21 mouse cellular contexts compared by ENCODE assay signal in the genomic region with DNA sequence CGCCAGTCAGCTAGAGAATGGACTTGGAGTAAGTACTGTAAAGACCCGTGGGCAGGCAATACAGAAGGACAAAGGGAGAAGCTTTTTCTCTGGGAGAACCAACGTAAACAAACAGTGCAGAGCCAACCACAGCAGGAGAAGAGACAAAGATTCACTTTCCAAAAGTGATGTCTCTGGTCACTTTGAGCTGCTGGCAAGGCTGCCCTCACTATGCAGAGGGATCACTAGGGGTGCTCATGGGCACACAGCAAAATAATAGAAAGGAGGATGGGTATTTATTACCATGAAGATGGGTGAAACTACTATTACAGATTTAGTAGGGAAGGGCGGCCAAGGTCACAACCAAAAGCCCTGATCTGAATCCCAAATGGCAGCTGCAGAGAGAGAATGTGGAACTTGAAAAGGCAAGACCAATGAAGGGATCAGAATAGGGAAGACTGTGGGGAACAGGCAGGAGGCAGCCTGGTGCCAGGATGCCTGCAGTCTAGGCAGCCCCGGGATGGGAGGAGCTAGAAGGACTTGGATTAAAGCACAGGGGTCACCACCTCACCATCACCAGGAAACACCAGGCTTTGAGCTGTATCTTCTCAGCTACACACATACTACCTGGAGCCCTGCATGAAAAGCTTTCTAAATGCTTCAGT.
DNase-seq lines count a peak whose midpoint lies in the region; ATAC-seq and TF ChIP-seq lines count a peak whose summit lies in the region.
"Had no signal": no experiment of that assay in that cellular context is flagged by ENCODE, and none has a peak within 500 bp of the region (broad histone marks: within the 10 kb centered on the region; RNA-seq: fewer than 3 reads in every experiment).

No protein-coding gene starts in this region.

- no peak for ATAC-seq in hindbrain, embryonic 12.5 days (ENCODE audit: low FRiP score)
- ATAC-seq in midbrain, embryonic 13.5 days: no peak
- peak; percentile 81 for ATAC-seq in neural tube, embryonic 12.5 days (ENCODE audit: low FRiP score, low read depth)
- ATAC-seq: forebrain, embryonic 15.5 days; inflammation-experienced regulatory T-cells, adult 6 months; intestine, postnatal 0 days had no signal

- H3K9me3 ChIP-seq in hindbrain, embryonic 10.5 days: no peaks in the 10 kb centered on the region
- H3K9me3 ChIP-seq in hindbrain, embryonic 12.5 days (replicated peaks): no peaks in the 10 kb centered on the region
- H3K9me3 ChIP-seq in midbrain, embryonic 10.5 days (replicated peaks): no peaks in the 10 kb centered on the region
- no peaks in the 10 kb centered on the region for H3K9me3 ChIP-seq in midbrain, embryonic 13.5 days
- 0 out of 2 replicates have a peak, but pooled peaks cover 4% of the 10 kb centered on the region for H3K9me3 ChIP-seq in neural tube, embryonic 12.5 days
- H3K9me3 ChIP-seq: forebrain, embryonic 15.5 days; heart, embryonic 10.5 days; heart, embryonic 15.5 days had no signal

- peaks cover 21% of the 10 kb centered on the region for H3K4me1 ChIP-seq in hindbrain, embryonic 10.5 days (replicated peaks)
- H3K4me1 ChIP-seq in hindbrain, embryonic 12.5 days: peaks cover 13% of the 10 kb centered on the region
- peaks cover 24% of the 10 kb centered on the region for H3K4me1 ChIP-seq in midbrain, embryonic 10.5 days
- H3K4me1 ChIP-seq in midbrain, embryonic 13.5 days (replicated peaks): peaks cover 16% of the 10 kb centered on the region
- peaks cover 18% of the 10 kb centered on the region for H3K4me1 ChIP-seq in neural tube, embryonic 12.5 days
- H3K4me1 ChIP-seq: forebrain, embryonic 15.5 days; heart, embryonic 10.5 days; heart, embryonic 15.5 days had no signal

- no peak for TF ChIP-seq POLR2A in brain, embryonic 14.5 days (IDR thresholded peaks at IDR 0.05; ENCODE audit: borderline replicate concordance, extremely low read depth, insufficient read depth, insufficient read length, poor library complexity, severe bottlenecking)

- 36% methylated on average over 5 of the region's 5 CpGs for WGBS in hindbrain, embryonic 10.5 days
- 33% methylated on average over 5 of the region's 5 CpGs for WGBS in hindbrain, embryonic 12.5 days
- 42% methylated on average over 5 of the region's 5 CpGs for WGBS in midbrain, embryonic 10.5 days
- 25% methylated on average over 5 of the region's 5 CpGs for WGBS in midbrain, embryonic 13.5 days
- WGBS in neural tube, embryonic 12.5 days: 24% methylated on average over 5 of the region's 5 CpGs

- no peaks in the 10 kb centered on the region for H3K36me3 ChIP-seq in hindbrain, embryonic 10.5 days
- no peaks in the 10 kb centered on the region for H3K36me3 ChIP-seq in hindbrain, embryonic 12.5 days
- no peaks in the 10 kb centered on the region for H3K36me3 ChIP-seq in midbrain, embryonic 10.5 days
- H3K36me3 ChIP-seq in midbrain, embryonic 13.5 days: no peaks in the 10 kb centered on the region
- H3K36me3 ChIP-seq in neural tube, embryonic 12.5 days: no peaks in the 10 kb centered on the region
- H3K36me3 ChIP-seq: forebrain, embryonic 15.5 days; heart, embryonic 10.5 days; heart, embryonic 15.5 days had no signal

- peak overlapping the region; percentile 23 for H3K27ac ChIP-seq in hindbrain, embryonic 10.5 days
- H3K27ac ChIP-seq in hindbrain, embryonic 12.5 days: no peak overlapping the region
- peak overlapping the region; percentile 15; the same call in 1 of the 2 replicates for H3K27ac ChIP-seq in midbrain, embryonic 10.5 days (replicated peaks)
- no peak overlapping the region for H3K27ac ChIP-seq in midbrain, embryonic 13.5 days
- no peak overlapping the region for H3K27ac ChIP-seq in neural tube, embryonic 12.5 days
- H3K27ac ChIP-seq: forebrain, embryonic 15.5 days; heart, embryonic 10.5 days; heart, embryonic 15.5 days had no signal

- no peaks in the 10 kb centered on the region for H3K27me3 ChIP-seq in hindbrain, embryonic 10.5 days (ENCODE audit: insufficient read depth, poor library complexity, severe bottlenecking)
- H3K27me3 ChIP-seq in hindbrain, embryonic 12.5 days: no peaks in the 10 kb centered on the region
- no peaks in the 10 kb centered on the region for H3K27me3 ChIP-seq in midbrain, embryonic 10.5 days (ENCODE audit: low read depth, poor library complexity, severe bottlenecking)
- no peaks in the 10 kb centered on the region for H3K27me3 ChIP-seq in midbrain, embryonic 13.5 days
- no peaks in the 10 kb centered on the region for H3K27me3 ChIP-seq in neural tube, embryonic 12.5 days (replicated peaks)
- H3K27me3 ChIP-seq: CH12.LX; forebrain, embryonic 15.5 days; heart, embryonic 15.5 days had no signal

- no peak for DNase-seq in hindbrain, embryonic 10.5 days (ENCODE audit: low spot score)
- DNase-seq in midbrain, embryonic 10.5 days (ENCODE audit: low spot score): no peak
- DNase-seq in brain, embryonic 14.5 days (ENCODE audit: low read depth): peak; percentile 27
- DNase-seq in MN1 (ENCODE audit: low spot score): no peak
- no peak for DNase-seq in adipocyte (ENCODE audit: low spot score)
- DNase-seq: adrenal gland, adult 8-10 months; cerebellum, adult 11-12 months; cerebellum, adult 9-10 months; cerebellum, postnatal 25 days; gastrocnemius, postnatal 36 days; heart, adult 11 months; heart, postnatal 14 days had no signal

- H3K4me2 ChIP-seq in hindbrain, embryonic 12.5 days (replicated peaks): no peak overlapping the region
- H3K4me2 ChIP-seq in midbrain, embryonic 13.5 days (replicated peaks): no peak overlapping the region
- no peak overlapping the region for H3K4me2 ChIP-seq in neural tube, embryonic 12.5 days (replicated peaks)
- H3K4me2 ChIP-seq: forebrain, embryonic 15.5 days; heart, embryonic 15.5 days had no signal

- TF ChIP-seq CTCF in brain, embryonic 14.5 days (IDR thresholded peaks at IDR 0.05; ENCODE audit: borderline replicate concordance, extremely low read depth, insufficient read depth, insufficient read length): no peak

- H3K9ac ChIP-seq in hindbrain, embryonic 12.5 days: no peak overlapping the region
- no peak overlapping the region for H3K9ac ChIP-seq in midbrain, embryonic 13.5 days (replicated peaks)
- H3K9ac ChIP-seq in neural tube, embryonic 12.5 days: no peak overlapping the region
- H3K9ac ChIP-seq: forebrain, embryonic 15.5 days; heart, embryonic 15.5 days had no signal

- no peak overlapping the region for H3K4me3 ChIP-seq in hindbrain, embryonic 10.5 days
- H3K4me3 ChIP-seq in hindbrain, embryonic 12.5 days: no peak overlapping the region
- no peak overlapping the region for H3K4me3 ChIP-seq in midbrain, embryonic 10.5 days
- H3K4me3 ChIP-seq in midbrain, embryonic 13.5 days (replicated peaks): no peak overlapping the region
- H3K4me3 ChIP-seq in neural tube, embryonic 12.5 days: no peak overlapping the region
- H3K4me3 ChIP-seq: forebrain, embryonic 15.5 days; heart, embryonic 10.5 days; heart, embryonic 15.5 days had no signal

Comparison
In these comparisons a context has a peak if more than half of its experiments do, and no peak if none do; other contexts are left out.
1. H3K27ac ChIP-seq: peak in hindbrain, embryonic 10.5 days (single experiment) and midbrain, embryonic 10.5 days (single experiment); none in hindbrain, embryonic 12.5 days (single experiment), midbrain, embryonic 13.5 days (single experiment) and neural tube, embryonic 12.5 days (single experiment).